Mouse (Mus musculus): ENCODE results near the gene Cish. TPM values are rescaled to one million over a fixed set of nuclear protein-coding genes. Genes with fewer than 3 reads are reported as not detected.

Cish gene
- polyA plus RNA-seq, 1 experiment from 2014 or later = 13.9 TPM

DNA sequence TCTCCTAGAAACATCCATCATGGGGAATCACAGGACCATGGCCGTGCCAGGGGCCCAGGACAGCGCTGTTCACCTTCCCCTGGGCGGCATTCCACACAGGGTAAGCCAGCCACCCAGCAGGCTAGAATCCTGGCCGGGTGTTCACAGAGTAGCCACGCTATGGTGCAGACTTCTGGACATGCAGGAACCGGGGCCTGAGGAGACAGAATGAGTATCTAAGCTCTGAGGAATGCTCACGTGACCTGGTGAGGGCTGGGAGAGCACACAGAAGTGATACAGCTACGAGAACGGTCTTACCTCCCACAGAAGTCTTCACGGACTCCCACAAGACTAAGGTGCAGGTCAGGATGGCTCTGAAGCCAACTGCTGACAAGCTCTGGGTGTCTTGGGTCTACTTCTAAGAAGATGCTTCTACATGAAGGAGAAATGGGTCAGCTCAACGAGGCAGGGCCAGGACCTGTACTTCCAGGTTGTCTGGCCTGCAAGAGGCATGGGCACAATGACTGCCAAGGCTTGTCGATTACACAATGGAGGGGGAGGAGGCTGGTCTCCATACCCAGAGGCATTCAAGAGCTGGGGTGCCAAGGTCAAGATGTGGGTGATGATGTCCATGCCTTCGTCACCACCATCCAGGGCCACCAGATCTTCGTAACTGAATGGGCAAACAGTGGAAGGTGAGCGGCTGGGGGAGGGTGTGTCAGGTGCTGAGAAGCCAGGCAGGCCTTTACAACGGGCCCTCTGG, 32.2 kb downstream of the Cish start:
- Histone ChIP-seq H3K36me3 (peaks cover 11% of the 10 kb centered on the region; the same call in 1 of the 2 replicates), H3K27me3 (no peaks in the 10 kb centered on the region), H3K4me1 (peaks cover 11% of the 10 kb centered on the region; the same call in 1 of the 2 replicates), H3K9me3 (no peaks in the 10 kb centered on the region), H3K4me2 (no peak overlapping the region), H3K4me3 (no peak overlapping the region), H3K9ac (no peak overlapping the region), H3K27ac (no peak overlapping the region)
- ATAC-seq (ENCODE audit: insufficient number of reproducible peaks, low FRiP score, low TSS enrichment, low read depth) = no peak
- WGBS = 87% methylated on average over 16 of the region's 16 CpGs

- Histone ChIP-seq H3K4me1 (no peaks in the 10 kb centered on the region), H3K4me2 (no peak overlapping the region), H3K9ac (no peak overlapping the region), H3K36me3 (peaks cover 16% of the 10 kb centered on the region; the same call in 1 of the 2 replicates), H3K27me3 (no peaks in the 10 kb centered on the region), H3K27ac (no peak overlapping the region), H3K4me3 (no peak overlapping the region), H3K9me3 (no peaks in the 10 kb centered on the region)
- 72% methylated on average over 6 of the region's 6 CpGs for WGBS
- ATAC-seq (ENCODE audit: insufficient number of reproducible peaks, low FRiP score, low TSS enrichment, low read depth) = no peak
Observed at GRCm38 (mm10) chr9:107330791-107331190, 35.0 kb downstream of the Cish start.

DNA sequence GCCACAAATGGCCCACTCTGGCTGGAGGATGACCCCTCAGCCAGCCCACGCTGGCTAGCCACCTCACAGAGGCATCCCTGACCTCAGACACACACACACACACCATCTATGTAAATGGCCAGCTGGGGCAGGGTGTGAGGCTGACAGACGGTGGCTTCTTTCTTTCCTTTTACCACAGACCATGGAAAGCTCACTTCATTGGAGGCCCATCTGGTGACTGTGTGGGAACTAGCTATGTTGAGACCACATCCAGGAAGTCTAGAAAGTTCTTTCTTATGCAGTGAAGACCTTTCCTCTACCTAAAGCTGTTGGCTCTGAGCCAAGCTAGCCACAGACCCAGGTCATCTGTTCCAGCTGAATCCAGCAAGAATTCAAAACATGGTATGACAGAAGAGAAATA, 37.9 kb downstream of the Cish start:
- Histone ChIP-seq H3K4me1 (peaks cover 10% of the 10 kb centered on the region), H3K9ac (no peak overlapping the region), H3K27me3 (no peaks in the 10 kb centered on the region), H3K27ac (no peak overlapping the region), H3K36me3 (peaks cover 9% of the 10 kb centered on the region; the same call in 1 of the 2 replicates), H3K4me3 (no peak overlapping the region), H3K4me2 (no peak overlapping the region), H3K9me3 (no peaks in the 10 kb centered on the region)
- 55% methylated on average over 2 of the region's 2 CpGs for WGBS
- ATAC-seq (ENCODE audit: insufficient number of reproducible peaks, low FRiP score, low TSS enrichment, low read depth) = no peak

DNA sequence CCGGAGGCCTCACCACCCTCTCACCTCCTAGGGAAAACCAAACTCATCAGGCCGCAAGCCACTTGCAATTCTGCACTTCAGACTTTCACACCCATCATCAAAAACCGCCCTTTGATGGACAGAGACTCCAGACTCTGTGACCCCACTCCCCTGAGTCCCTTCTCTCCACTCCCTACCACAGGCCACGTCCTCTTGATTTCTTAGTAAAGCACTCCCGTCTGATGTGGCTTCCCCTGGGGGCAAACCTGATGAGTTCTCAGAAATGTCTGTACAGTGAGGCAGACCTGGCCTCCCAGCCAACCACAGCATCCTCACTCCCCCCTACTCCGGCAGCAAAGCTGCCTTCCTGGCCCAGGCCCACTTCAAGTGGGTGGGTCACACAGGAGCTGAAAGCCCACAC, 38.5 kb downstream of the Cish start:
- Histone ChIP-seq H3K27me3 (no peaks in the 10 kb centered on the region), H3K4me2 (no peak overlapping the region), H3K36me3 (peaks cover 9% of the 10 kb centered on the region; the same call in 1 of the 2 replicates), H3K27ac (no peak overlapping the region), H3K9ac (no peak overlapping the region), H3K9me3 (no peaks in the 10 kb centered on the region), H3K4me3 (no peak overlapping the region), H3K4me1 (peaks cover 13% of the 10 kb centered on the region)
- no peak for ATAC-seq (ENCODE audit: insufficient number of reproducible peaks, low FRiP score, low TSS enrichment, low read depth)
- 73% methylated on average over 6 of the region's 6 CpGs for WGBS

- Histone ChIP-seq H3K4me3 (no peak overlapping the region), H3K4me1 (peaks cover 13% of the 10 kb centered on the region), H3K9me3 (no peaks in the 10 kb centered on the region), H3K27me3 (no peaks in the 10 kb centered on the region), H3K36me3 (peaks cover 9% of the 10 kb centered on the region; the same call in 1 of the 2 replicates), H3K27ac (no peak overlapping the region), H3K9ac (no peak overlapping the region), H3K4me2 (no peak overlapping the region)
- no peak for ATAC-seq (ENCODE audit: insufficient number of reproducible peaks, low FRiP score, low TSS enrichment, low read depth)
- WGBS = 87% methylated on average over 5 of the region's 5 CpGs
Observed at GRCm38 (mm10) chr9:107335046-107335445, 39.2 kb downstream of the Cish start.

GRCm38 (mm10) chr9:107335909-107336308, 40.1 kb downstream of the Cish start:
- no peak for ATAC-seq (ENCODE audit: insufficient number of reproducible peaks, low FRiP score, low TSS enrichment, low read depth)
- Histone ChIP-seq H3K9me3 (no peaks in the 10 kb centered on the region), H3K4me3 (no peak overlapping the region), H3K4me1 (peaks cover 15% of the 10 kb centered on the region), H3K27ac (no peak overlapping the region), H3K36me3 (peaks cover 9% of the 10 kb centered on the region; the same call in 1 of the 2 replicates), H3K4me2 (no peak overlapping the region), H3K27me3 (no peaks in the 10 kb centered on the region), H3K9ac (no peak overlapping the region)
- WGBS = 15% methylated on average over 5 of the region's 5 CpGs

GRCm38 (mm10) chr9:107336386-107336785, 40.6 kb downstream of the Cish start:
- H3K4me2 ChIP-seq = no peak overlapping the region

DNA sequence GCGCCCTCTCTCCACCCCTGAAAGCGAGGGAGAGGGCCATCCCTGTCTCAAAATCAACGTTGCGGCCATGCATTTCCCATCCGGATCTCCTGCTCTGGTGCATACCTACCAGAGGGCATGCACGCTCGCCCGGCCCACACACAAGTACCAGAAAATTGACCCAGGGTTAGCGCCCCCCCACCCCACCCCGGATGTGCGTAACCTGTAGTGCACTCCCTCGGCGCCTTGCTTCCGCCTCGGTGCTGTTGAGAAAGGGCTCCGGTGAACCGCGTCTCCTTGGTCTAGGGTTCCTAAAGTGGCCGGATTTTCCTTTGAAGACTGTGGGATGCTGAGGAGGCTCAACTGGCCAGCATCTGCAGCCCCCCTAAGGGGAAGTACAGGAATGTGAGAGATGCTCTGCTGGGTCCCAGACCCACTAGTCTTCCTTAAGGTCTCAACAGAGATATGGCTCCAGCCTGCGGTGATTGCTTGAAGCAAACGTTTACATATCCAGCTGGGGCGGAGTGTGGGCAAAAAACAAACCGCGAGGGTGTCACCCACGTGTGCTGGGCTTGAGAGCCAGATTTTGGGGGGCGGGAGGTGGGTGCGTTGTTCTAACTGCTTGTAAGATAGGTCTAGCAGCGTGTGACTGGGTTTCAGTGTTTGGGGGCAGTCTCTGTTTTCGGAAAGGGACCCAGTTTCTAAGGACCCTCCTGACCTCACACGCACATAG, 42.5 kb downstream of the Cish start, which contains the start of gene Hemk1:
TSS of gene Hemk1 (minus strand) at position 179 of the 712 bp plus-strand sequence.
- Histone ChIP-seq H3K4me1 (peaks cover 17% of the 10 kb centered on the region), H3K27ac (peak within 1 kb of the TSS; percentile 62; the same call in 1 of the 2 replicates), H3K36me3 (peaks cover 4% of the 10 kb centered on the region; the same call in 1 of the 2 replicates), H3K9ac (peak within 1 kb of the TSS; percentile 73), H3K4me3 (peak within 1 kb of the TSS; percentile 56), H3K27me3 (peaks cover 6% of the 10 kb centered on the region), H3K4me2 (peak within 1 kb of the TSS; percentile 65), H3K9me3 (no peaks in the 10 kb centered on the region)
- 3% methylated on average over 30 of the region's 30 CpGs for WGBS
- peak; percentile 72; the same call in 1 of the 2 replicates for ATAC-seq (ENCODE audit: insufficient number of reproducible peaks, low FRiP score, low TSS enrichment, low read depth)

More at GRCm38 (mm10) chr9:107336386-107336785, 40.6 kb downstream of the Cish start:
- H3K4me1 ChIP-seq = peaks cover 17% of the 10 kb centered on the region
- H3K9me3 ChIP-seq = no peaks in the 10 kb centered on the region
- WGBS = 84% methylated on average over 6 of the region's 6 CpGs
- peaks cover 3% of the 10 kb centered on the region; the same call in 1 of the 2 replicates for H3K27me3 ChIP-seq
- no peak overlapping the region for H3K9ac ChIP-seq
- H3K27ac ChIP-seq = no peak overlapping the region
- ATAC-seq (ENCODE audit: insufficient number of reproducible peaks, low FRiP score, low TSS enrichment, low read depth) = no peak
- H3K4me3 ChIP-seq = no peak overlapping the region
- H3K36me3 ChIP-seq = peaks cover 9% of the 10 kb centered on the region; the same call in 1 of the 2 replicates

GRCm38 (mm10) chr9:107340267-107340859, 44.5 kb downstream of the Cish start, which contains the start of gene 6430571L13Rik:
Gene 6430571L13Rik, plus strand, starts transcription at chr9:107340602.
- peaks cover 10% of the 10 kb centered on the region for H3K27me3 ChIP-seq
- no peaks in the 10 kb centered on the region for H3K36me3 ChIP-seq
- peak; percentile 79 for ATAC-seq (ENCODE audit: insufficient number of reproducible peaks, low FRiP score, low TSS enrichment, low read depth)
- peaks cover 17% of the 10 kb centered on the region for H3K4me1 ChIP-seq
- H3K9ac ChIP-seq = peak within 1 kb of the TSS; percentile 38
- H3K4me3 ChIP-seq = peak within 1 kb of the TSS; percentile 63
- no peaks in the 10 kb centered on the region for H3K9me3 ChIP-seq
- peak within 1 kb of the TSS; percentile 87 for H3K4me2 ChIP-seq
- no peak within 1 kb of the TSS for H3K27ac ChIP-seq
- WGBS = under 1% methylated on average over 34 of the region's 34 CpGs

GRCm38 (mm10) chr9:107340911-107341645, 45.3 kb downstream of the Cish start:
- 48% methylated on average over 12 of the region's 12 CpGs for WGBS
- no peak for ATAC-seq (ENCODE audit: insufficient number of reproducible peaks, low FRiP score, low TSS enrichment, low read depth)
- H3K27me3 ChIP-seq = peaks cover 10% of the 10 kb centered on the region

GRCm38 (mm10) chr9:107342201-107342709, 46.4 kb downstream of the Cish start:
- ATAC-seq (ENCODE audit: insufficient number of reproducible peaks, low FRiP score, low TSS enrichment, low read depth) = no peak
- H3K36me3 ChIP-seq = no peaks in the 10 kb centered on the region
- H3K9me3 ChIP-seq = no peaks in the 10 kb centered on the region
- no peak overlapping the region for H3K4me3 ChIP-seq
- peaks cover 10% of the 10 kb centered on the region for H3K27me3 ChIP-seq
- no peak overlapping the region for H3K9ac ChIP-seq
- H3K4me1 ChIP-seq = peaks cover 14% of the 10 kb centered on the region
- H3K4me2 ChIP-seq = no peak overlapping the region
- no peak overlapping the region for H3K27ac ChIP-seq
- WGBS = 88% methylated on average over 11 of the region's 11 CpGs

More at GRCm38 (mm10) chr9:107340911-107341645, 45.3 kb downstream of the Cish start:
- Histone ChIP-seq H3K9ac (peak overlapping the region; percentile 38; the same call in 1 of the 2 replicates), H3K4me1 (peaks cover 17% of the 10 kb centered on the region), H3K27ac (no peak overlapping the region), H3K4me3 (peak overlapping the region; percentile 63), H3K4me2 (peak overlapping the region; percentile 87), H3K36me3 (no peaks in the 10 kb centered on the region), H3K9me3 (no peaks in the 10 kb centered on the region)
